Mouse (Mus musculus) small intestine, adult 2 months (tissue): ENCODE results near the gene Pla2g2c.

Experiments used
- CTCF ChIP-seq: fragments of 200-500 bp; IDR thresholded peaks from 2 replicates; pipeline ENCODE4 v1.5.1; 2012; ENCODE audit warnings: low read depth, mild to moderate bottlenecking, control low read depth, inconsistent platforms, low read length, moderate library complexity, mixed read lengths; ENCODE audit not compliant: insufficient replicate concordance, insufficient read length; ENCODE audit errors: extremely low read depth
- POLR2A ChIP-seq: fragments of 200-500 bp; IDR thresholded peaks from 2 replicates; pipeline ENCODE4 v1.6.1; 2012; ENCODE audit warnings: low read depth, mild to moderate bottlenecking, control low read depth, inconsistent platforms, low read length, moderate library complexity

DNA sequence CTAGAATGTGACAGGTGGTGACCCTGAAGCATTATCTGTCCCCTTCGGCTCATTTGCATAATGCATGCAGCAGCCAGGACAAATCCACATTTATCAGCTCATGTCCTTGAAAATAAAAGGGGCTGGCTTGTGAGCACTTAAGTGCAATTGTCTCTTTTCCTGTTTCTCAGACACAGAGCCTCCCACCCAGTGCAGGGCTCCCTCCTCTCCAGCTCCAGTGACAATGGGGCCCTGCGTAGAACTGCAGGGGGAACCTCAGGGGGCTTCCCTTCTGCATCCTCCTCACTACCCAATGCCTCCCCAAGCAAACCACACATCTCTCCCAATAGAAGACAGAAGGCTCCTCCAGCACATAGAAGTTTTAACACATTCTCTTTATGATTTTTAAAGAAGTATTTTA lies 41.8 kb upstream of the Pla2g2c start:
- no peak for TF ChIP-seq CTCF
- no peak for TF ChIP-seq POLR2A
